Mouse (Mus musculus): Measurements from ENCODE around the gene Traf3ip3.

DNA sequence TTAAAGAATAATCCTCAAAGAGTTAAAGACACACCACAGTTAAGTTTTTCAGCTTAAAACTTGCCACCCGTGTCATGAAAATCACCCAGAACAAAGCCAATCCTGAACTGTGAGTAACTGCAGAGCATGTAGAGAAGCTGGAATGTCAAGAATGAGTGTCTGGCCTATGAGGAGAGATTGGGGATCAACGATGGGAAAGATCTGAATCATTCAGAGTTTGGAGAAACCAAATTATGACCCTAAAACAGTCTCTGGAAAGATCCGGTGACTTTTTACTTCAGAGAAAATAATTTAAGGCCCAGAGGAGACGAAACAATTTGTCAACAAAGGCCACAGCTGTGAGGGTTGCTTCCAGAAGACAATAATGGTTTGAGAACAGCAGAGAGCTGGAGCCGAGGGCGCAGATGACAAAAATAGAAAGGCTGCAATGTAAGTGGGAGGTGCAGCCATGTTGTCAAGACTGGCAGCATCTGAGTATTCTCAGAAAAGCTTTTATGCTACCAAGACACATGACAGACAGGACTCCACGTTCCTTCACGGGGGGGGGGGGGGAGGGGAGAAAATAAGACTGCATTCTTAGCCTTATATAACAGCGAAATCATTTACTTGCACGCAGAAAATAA lies 42.2 kb upstream of the Traf3ip3 start:
- TF ChIP-seq POLR2A (IDR thresholded peaks at IDR 0.05; ENCODE audit: insufficient read length, low read depth) (no peak), E2F4 (IDR thresholded peaks at IDR 0.05; ENCODE audit: insufficient read depth) (no peak), POLR2AphosphoS2 (IDR thresholded peaks at IDR 0.05; ENCODE audit: insufficient read length, low read depth) (no peak), MYOG (IDR thresholded peaks at IDR 0.05; ENCODE audit: control insufficient read depth in 1 of 3, insufficient read depth in 1 of 3, insufficient read length in 2 of 3, low read depth in 2 of 3) (peak in 1 of 3 experiments; percentile 19), USF1 (IDR thresholded peaks at IDR 0.05; ENCODE audit: low read depth) (no peak), REST (IDR thresholded peaks at IDR 0.05; ENCODE audit: insufficient read depth, insufficient read length) (no peak), MAX (IDR thresholded peaks at IDR 0.05; ENCODE audit: low read depth) (no peak), TCF12 (IDR thresholded peaks at IDR 0.05; ENCODE audit: insufficient read depth, poor library complexity, severe bottlenecking) (no peak), SRF (IDR thresholded peaks at IDR 0.05; ENCODE audit: control insufficient read depth, insufficient read length, low read depth) (no peak), CEBPB (IDR thresholded peaks at IDR 0.05; ENCODE audit: insufficient read depth, poor library complexity, severe bottlenecking) (no peak)

Measured in myocyte (in vitro differentiated cells).